Mouse (Mus musculus): Measurements from ENCODE around the gene Osbpl8. TPM values are rescaled to one million over a fixed set of nuclear protein-coding genes. Genes with fewer than 3 reads are reported as not detected.
"Not testable (repeated sequence)": the region's sequence is repeated elsewhere in the genome, so short reads cannot be mapped to it uniquely, and the experiment has no call there.

Gene Osbpl8
- 10.7 and 11.3 TPM in 2 replicates for polyA plus RNA-seq (2012; rRNA removed)

DNA sequence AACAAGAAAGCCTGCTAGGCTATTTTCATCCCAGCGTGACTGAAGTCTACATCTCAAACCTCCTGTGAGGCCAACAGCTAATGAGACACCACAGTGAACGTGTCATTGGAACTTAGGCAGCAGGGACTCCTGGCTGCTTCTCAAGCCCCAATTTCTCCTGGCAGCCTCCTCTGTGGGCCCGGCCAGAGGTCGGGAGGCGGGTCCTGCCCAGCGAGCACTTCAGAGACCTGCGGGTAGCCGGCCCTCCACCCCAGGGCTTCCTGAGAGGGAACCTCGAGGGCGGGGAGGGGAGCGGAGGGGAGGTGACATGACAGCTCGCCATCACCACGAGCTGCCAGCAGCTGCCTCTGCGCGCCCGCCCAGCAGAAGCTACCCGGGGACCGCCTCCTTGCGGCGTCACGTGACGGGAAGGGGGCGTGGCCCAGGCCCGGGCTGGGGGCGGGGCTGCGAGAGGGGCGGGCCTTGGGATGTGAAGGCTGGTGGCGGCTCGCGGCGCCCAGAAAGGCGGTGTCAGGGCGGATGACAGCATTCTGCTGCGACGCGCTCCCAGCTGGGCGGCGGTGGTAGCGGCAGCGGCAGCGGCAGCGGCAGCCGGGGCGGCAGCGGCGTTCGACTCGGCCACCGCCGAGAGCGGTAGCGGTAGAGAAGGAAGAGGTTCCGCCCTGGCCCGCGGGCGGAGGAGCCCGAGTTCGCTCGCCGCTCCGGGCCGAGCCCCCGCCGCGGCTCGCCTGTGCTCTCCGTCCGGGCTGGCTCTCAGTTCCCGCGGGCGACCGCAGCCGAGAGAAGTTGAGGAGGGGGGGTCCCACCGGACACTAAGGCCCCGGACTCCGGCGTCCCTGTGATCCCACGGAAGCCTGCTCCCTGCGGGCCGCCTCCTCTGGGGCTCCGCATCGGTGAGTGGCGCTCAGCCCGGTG lies at the start of gene Osbpl8:
TSS of gene Osbpl8 (plus strand) at position 449 of the 915 bp plus-strand sequence.
- peak; percentile 99 for DNase-seq (ENCODE audit: low spot score)

DNA sequence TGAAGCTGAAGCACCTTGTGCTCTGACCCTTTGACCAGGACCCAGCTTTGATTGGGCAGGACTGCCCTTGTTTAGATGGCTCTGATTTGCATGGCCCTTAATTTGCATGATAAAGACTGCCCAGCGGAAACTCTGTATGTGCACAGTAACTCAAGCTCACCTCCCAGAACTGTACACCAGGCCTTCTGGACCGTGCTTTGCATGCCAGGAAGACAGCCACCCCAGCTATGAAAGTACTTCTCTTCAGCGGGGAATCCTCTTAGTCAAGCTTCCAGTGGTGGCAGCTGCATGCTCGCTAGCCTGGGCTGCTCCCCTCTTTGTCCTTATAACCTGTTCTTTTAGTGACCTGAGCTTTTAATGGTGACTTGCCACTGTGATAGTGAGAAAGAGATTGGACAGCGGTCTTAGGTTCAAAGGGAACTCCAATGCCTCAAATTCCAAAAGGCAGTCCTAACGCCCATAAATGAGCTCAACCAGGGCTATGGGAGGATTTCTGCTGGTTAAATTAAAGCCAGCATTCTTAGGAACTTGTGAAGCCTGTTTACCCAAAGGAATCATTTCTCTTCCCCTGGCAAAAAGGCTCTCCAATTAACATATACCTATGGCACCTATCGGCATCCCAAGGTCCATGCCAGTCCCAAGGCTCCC lies 47.2 kb upstream of the Osbpl8 start:
- DNase-seq (ENCODE audit: low spot score): no peak

DNA sequence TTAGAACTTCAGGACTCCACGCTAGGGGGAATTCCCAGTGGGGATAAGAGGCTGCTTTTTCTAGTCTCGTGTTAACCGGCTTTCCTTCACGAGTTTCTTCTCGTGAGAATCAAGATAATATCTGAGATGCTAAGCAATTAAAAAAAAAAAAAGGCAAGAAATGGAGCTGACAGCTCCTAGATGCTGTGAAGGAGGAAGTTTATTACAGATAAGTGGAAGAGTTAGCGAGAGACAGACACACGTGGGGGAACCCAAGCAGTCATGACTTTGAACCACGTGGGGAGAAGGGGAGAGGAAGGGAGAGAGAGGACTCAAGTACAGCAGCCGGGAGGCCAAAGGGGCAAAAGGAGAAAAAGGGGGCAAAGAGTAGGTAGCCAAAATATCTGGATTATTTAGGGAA lies 46.3 kb upstream of the Osbpl8 start:
- DNase-seq (ENCODE audit: low spot score): no peak

DNA sequence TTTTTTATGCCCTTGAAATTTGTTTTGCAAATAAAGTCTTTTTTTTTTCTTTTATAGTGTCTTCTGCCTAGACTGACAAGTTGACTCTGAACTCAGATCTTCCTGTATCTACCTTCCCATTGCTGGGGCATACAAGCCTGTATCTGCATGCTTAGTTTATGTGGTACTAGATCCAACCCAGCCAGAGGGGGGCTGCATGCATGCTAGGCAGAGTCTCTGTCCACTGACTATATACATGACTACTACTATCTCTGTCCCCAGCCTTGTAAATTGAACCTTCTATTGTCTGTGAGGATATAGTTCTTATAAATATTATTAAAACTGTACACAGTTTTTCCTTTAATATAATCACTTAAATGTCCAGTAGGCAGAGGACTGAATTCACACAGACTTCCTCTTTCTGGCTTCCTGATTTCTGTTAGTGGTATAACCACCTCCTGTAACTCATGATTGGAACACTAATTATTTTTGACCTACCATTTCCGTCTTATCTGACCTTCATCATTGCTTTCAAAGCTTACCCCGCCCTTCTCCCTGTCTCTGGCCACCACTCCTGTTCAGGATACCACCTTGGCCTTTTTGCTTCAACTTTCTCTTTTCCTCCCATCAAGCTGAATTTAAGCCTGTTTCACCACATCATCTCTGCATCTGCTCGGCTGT lies 45.4 kb upstream of the Osbpl8 start:
- no peak for DNase-seq (ENCODE audit: low spot score)

DNA sequence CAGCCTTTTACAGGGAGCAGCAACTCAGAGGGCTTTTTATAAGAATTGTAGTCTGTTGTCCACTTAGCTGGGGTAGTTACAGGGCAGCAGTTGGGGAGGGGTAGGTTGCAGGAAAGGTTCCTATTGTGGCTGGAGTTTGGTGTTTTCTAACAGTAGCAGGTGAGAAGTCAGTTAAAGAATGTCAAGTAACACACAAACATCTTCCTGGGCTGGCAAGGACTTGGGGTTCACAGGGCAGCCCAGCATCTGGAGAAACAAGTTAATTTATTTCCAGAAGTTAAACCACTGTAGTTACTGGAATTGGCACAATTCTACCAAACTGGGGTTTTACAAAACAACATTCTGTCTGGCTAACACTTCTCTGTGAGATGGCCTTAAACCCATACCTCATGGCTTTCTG lies 44.8 kb upstream of the Osbpl8 start:
- DNase-seq (ENCODE audit: low spot score): no peak

DNA sequence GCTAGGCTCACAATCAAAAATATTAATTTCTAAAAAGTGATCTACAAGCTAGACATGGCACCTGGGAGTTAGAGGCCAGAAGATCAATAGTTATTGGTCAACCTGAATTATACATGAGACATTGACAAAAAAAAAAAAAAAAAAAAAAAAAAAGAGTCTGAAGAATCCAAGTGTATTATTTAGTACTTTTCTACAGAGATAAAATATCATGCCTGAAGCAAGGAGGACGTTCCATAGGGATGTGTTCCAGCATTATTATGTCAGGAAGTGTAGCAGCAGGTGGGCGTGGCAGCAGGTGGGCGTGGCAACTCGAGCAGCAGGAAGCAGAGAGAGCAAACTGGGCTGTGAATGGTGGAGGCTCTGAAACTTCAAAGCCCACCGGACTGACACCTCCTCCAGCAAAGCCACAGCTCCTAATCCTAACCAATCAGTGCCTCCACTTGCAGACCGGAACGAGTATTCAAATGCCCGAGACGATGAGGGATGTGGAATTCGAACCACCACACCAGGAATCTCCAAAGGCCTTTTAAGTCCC lies 41.6 kb upstream of the Osbpl8 start:
- DNase-seq (ENCODE audit: low spot score): no peak

DNA sequence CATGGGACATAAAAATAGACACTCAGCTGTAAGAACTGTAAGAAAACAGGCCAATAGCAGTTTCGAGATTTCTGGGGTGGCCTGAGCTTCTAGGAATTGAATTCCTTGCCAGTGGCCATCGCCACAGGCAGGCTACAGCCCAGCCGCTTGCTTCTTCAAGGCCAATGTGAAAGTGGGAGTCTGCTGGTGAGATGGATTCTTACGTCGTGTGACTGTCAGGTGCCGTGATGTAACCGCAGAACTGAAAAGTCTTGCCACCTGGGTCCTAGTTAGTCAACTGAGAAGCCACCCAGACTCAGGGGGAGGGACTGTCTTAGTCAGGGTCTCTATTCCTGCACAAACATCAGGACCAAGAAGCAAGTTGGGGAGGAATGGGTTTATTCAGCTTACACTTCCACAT lies 40.4 kb upstream of the Osbpl8 start:
- DNase-seq (ENCODE audit: low spot score): no peak

DNA sequence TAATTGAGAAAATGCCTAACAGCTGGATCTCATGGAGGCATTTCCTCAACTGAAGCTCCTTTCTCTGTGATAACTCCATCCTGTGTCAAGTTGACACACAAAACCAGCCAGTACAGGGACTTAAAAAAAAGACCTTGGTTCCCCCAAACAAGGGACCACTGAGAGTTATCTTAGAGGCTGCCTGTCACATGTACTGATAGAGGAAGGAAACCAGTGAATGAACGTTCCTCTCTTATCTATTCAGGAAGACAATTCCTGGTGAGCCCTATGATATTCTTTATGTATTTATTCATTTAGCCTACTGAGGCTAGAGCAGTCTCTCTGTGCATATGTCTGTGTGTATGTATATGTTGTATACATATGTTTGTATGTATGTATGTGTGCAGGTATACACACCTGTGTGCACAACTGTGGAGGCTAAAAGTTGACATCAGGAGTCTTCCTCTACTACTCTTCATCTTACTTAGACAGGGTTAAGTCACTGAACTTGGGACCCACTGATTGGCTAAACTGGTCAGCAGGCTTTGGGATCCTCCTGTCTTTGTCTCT lies 39.7 kb upstream of the Osbpl8 start:
- DNase-seq (ENCODE audit: low spot score): no peak

DNA sequence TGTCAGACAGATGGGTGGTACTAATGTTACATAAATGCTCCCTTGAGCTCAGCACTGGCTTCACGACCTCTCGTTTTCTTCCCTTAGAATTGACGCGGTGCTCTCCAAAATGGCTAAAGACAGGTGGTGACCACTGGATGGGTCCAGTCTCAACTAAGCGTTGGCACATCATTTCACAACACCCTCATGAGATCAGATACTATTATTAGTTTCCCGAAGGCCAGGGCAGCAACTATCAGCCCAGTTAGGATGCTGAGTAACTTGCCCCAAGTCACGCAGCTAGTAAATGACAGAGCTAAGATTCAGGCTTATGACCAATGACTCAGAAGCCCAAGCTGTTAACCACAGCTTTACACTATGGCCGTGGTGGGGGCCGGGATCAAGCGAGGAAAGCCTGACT lies 37.2 kb upstream of the Osbpl8 start:
- DNase-seq (ENCODE audit: low spot score): no peak

DNA sequence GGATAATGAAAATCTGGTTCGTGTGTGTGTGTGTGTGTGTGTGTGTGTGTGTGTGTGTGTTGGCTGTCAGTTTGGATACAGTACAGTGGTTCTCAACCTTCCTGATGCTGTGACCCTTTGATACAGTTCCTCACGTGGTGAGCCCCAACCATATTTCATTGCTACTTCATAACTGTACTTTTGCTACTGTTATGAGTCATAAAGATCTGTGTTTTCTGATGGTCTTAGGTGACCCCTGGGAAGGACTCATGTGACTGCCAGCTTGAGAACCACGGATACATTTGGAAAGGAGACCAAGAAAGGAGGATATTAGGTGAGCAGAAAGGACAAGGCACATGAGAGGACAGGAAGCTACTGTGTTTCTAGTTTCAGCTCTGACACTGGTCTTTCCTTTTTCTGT lies 36.1 kb upstream of the Osbpl8 start:
- no peak for DNase-seq (ENCODE audit: low spot score)

DNA sequence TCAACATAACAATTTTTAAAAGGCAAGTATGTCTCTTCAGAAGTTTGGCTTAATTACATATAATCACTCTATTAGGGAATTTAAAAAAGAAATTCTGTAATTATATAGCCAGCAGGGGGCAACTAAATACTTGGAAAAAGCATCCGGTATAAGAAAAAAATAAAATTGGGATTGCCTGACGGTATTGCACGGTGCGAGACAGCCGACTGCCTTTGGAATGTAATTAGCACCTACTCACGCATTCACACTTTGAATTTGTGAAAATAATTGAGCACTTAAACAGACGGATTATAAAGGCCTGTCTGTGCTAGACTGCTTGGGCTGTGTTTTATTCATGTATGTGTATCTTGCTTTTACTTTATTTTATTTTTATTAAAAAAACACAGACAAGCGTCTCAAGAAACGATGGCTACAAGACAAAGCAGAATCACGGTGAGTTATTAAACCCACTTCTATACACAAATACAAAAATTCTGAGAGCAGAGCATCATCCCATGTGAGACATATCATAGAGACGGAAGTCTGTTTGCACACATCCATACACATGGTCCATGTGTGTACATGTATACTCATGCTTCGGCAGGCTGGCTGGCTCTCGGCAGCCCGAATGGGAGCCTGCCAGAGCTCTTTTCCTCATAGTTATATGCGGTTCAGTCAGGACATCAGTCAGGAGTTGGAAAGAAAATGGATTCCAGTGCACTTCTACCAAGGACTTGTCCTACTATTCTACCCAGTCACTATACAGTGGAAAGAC lies 34.5 kb upstream of the Osbpl8 start:
- no peak for DNase-seq (ENCODE audit: low spot score)

DNA sequence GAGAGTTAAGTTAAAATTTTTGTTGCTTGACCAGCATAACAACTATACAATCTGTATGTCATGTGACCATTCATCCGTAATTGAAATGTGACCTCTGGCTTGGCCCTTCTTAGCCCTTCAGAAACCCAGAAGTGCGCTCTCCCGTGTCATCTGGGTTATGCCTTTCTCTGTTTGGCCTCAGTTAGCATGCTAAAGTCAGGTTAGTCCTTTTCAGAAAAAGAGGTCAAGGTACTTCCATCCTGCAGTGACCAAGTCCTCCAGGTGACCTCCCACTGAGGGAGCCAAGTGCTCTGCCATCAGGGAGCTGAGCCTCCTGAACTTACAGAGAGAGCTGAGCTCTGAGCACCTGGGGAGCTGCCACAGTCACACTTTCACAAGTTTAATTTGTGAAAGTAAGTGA lies 33.7 kb upstream of the Osbpl8 start:
- no peak for DNase-seq (ENCODE audit: low spot score)

DNA sequence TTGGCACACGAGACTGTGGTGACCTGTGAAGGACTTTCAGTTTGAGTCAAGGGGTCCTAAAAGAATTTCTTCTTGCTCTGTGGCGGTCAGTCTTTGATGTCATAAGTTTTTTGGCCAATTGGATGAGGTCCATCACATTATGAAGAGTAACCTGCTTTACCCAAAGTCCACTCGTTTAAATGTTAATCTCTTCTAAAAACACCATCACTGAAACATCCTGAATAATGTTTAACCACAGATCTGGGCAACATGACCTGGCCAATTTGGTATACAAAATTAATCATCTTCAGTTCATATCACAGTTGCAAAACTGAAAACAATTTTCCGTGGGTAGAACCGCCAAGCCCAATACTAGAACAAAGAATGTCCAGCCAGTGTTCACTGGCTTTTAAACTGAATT lies 31.3 kb upstream of the Osbpl8 start:
- no peak for DNase-seq (ENCODE audit: low spot score)

DNA sequence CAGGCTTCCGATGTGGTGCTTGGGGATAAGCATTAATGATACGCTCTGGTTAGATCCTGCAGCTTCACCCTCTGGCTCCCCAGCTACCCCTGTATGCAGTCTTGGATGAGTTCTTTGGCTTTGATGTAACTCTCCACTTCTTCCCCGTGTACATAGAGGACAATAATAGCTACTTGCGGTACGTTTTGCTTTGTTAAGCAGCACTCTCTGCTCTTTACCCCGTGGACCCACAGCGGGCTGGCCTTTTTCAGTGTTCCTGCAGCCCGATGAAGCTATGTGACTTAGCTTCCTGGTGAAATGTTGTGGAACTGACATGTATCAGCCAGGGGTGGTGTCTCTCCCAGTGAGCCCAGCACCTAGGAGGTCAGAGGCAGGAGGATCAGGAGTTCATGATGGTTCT lies 30.6 kb upstream of the Osbpl8 start:
- DNase-seq (ENCODE audit: low spot score): no peak

DNA sequence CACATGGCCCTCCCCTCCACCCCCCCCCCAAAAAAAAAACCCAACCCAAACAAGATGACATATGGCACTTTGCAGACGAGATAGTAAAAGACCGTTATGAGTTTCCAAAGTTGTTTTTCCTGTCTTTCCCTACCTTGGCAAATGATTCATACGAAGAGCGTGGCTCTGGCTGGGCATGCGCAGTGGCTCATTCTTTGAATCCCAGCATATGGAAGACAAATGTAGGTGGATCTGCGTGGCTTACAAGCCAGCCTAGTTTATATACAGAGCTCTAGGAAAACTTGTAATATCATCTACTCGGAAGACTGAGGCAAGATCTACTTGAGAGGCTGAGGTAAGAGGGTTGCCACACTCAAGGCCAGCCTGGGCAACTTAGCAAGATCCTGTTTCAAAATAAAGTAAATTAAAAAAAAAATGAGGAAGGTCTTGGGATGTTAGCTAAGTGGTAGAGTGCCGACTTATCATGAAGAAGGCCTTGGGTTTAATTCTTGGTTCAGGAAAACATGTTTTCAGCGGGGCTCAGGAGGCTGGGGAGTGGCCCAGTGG lies 30.1 kb upstream of the Osbpl8 start:
- no peak for DNase-seq (ENCODE audit: low spot score)

DNA sequence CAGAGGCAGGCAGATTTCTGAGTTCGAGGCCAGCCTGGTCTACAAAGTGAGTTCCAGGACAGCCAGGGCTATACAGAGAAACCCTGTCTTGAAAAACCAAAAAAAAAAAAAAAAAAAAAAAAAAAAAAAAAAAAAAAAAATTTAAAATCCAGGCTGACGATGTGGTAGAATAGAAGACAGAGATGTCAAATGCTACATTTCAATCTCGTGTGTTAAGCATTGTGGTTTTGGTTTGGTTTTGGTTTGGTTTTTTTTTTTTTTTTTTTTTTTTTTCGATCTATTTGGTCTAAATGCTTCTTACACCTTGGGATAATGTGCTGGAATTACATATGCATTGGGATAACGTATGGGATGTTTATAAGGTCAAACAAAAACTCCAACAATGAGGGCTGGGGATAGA lies 28.2 kb upstream of the Osbpl8 start:
- not testable (repeated sequence) for DNase-seq (ENCODE audit: low spot score)

DNA sequence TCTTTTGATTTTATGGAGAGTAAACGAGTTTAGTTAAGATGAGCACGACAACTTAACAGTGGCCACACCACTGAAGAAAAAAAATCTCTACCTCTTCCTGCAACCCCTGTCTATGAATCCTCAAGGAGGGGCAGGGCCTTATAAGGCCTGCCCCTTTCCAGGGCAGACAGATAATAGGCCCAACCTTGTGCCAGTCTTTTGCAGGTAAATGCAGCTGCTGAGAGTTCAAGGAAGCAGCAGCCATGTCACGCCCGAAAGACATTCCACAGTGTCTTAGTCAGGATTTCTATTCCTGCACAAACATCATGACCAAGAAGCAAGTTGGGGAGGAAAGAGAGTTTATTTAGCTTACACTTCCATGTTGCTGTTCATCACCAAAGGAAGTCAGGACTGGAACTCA lies 26.6 kb upstream of the Osbpl8 start:
- DNase-seq (ENCODE audit: low spot score): no peak

DNA sequence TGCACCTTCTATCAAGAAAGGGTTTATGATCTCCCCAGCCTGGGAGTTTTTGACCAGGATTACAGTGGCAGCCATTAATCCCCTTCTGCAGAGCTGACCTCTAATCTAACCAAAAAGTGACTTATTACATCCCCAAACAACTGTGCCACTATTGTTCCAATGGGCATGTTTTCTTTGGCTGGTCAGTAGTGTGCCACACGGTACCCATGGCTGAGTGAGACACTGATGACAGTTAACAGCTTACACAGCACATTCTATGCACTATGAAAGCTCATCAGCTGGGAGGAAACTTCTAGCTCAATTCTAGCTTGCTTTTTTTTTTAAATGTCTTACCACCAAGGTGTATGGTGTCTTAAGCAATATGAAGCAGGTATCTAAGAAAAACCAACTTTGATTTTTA lies 25.4 kb upstream of the Osbpl8 start:
- DNase-seq (ENCODE audit: low spot score): no peak

DNA sequence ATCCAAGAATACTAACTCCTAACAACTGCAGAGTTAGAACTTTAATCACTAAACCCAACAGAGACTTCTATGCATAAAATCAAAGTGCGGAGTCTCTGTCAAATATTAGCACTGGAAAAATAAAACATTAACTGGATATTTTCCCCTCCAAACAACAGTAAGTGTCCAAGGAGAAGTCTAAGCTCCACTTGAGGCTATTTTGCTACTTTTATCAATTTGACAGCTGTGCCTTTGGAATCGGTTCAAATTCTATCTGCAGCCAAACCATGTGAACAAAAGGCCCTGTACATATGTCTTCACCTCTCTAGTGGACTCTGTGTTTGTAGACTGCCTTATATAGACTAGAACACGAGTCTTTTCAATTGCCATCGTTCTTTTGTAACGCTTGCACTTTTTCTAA lies 24.7 kb upstream of the Osbpl8 start:
- no peak for DNase-seq (ENCODE audit: low spot score)

DNA sequence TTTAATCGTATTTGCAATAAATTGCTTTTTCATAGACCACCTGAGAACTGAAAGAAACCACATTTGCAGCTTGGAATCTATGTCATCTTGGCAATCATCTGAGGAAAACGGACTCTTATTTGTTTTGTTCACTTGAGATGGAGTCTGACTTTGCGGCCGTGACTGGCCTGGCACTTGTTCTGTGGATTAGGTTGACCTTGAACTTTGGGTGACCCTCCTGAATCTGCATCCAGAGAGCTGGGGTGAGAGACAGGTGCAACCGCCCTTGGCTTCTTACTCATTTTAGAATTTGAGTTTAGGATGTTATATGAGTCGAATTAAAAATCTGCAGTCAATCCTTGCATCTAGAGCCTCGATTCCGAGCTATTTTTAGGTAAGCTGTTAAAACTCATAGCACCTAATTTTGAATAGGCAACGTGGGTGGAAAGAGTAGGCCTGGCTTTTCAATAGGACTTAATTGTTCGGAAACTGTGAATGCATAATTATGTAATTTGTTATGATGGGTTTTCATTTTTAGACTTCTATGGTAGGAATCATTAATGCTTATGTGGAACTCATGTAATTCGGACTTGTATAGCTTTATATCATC lies 20.1 kb upstream of the Osbpl8 start:
- no peak for DNase-seq (ENCODE audit: low spot score)

DNA sequence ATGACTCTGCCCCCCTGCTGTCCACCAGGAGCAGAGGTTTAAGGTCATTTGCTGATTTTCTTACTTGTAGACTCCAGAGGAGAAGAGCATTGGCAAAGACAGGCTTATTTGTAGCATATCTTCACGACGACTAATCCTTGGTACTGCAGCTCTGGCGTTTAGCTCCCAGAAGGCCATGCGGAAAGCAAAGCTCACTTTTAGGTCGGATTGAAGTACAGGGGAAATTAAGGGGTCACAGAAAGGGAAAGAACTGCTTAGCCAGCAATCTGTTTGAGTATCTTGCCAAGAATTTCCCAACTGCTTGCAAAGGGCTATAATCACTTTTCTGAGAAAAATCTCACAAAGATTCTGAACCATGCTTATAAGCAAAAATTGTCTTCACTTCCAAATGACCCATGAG lies 14.8 kb upstream of the Osbpl8 start:
- DNase-seq (ENCODE audit: low spot score): no peak

Measured in urinary bladder, adult 2 months (tissue).